ENCODE assay signal across 8 mouse cellular contexts in the genomic region with DNA sequence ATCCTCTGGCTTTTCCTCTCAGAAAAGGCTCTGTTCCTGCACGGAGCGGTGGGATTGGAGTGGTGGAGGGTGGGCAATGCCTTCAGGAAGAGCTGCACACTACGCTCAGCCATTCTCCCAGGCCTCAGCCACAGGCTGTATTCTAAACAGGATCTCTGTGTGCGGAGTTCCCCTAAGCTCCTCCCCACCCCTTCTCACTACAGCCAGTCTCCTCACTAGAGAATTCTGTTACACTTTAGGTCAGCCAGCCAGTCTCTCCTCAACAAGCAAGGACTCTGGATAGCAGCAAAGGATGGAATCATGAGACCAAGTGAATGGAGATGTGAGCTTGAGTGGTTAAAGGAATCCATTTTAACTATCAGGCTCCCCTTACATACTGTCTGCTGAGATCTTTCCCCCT. TPM values are rescaled to one million over a fixed set of nuclear protein-coding genes. Genes with fewer than 3 reads are reported as not detected.
DNase-seq lines count a peak whose midpoint lies in the region; ATAC-seq and TF ChIP-seq lines count a peak whose summit lies in the region.

No protein-coding gene starts in this region.

- intact Hi-C loops in heart, postnatal 14 days (cut with DNase I): no loop called here
- intact Hi-C loops in left cerebral cortex, postnatal 10 days (cut with DNase I): no loop called here

- no peaks in the 10 kb centered on the region for H3K9me3 ChIP-seq in heart, embryonic 13.5 days
- no peaks in the 10 kb centered on the region for H3K9me3 ChIP-seq in liver, postnatal 0 days (ENCODE audit: low read length)

- TF ChIP-seq EP300 in liver, postnatal 0 days (IDR thresholded peaks at IDR 0.05; ENCODE audit: low read depth): no peak

- H3K27me3 ChIP-seq in cerebellum, adult 2 months (ENCODE audit: control insufficient read depth, insufficient read depth, low read length): no peaks in the 10 kb centered on the region
- H3K27me3 ChIP-seq in heart, embryonic 13.5 days (replicated peaks): no peaks in the 10 kb centered on the region
- H3K27me3 ChIP-seq in liver, postnatal 0 days (ENCODE audit: insufficient read depth, low read length): peaks cover 16% of the 10 kb centered on the region

- 8% methylated on average over 4 of the region's 4 CpGs for WGBS in cerebellum, adult 2 months
- WGBS in heart, embryonic 13.5 days: 12% methylated on average over 4 of the region's 4 CpGs
- 25% methylated on average over 4 of the region's 4 CpGs for WGBS in liver, postnatal 0 days (ENCODE audit: insufficient replicate concordance)

- peak; percentile 56 for ATAC-seq in heart, embryonic 13.5 days (ENCODE audit: extremely low read depth, insufficient number of reproducible peaks, low FRiP score, low TSS enrichment)
- ATAC-seq in liver, postnatal 0 days: peak; percentile 37

- H3K9ac ChIP-seq in heart, embryonic 13.5 days: peak overlapping the region; percentile 91
- peak overlapping the region; percentile 78 for H3K9ac ChIP-seq in liver, postnatal 0 days (replicated peaks)

- H3K4me3 ChIP-seq in cerebellum, adult 2 months (replicated peaks; ENCODE audit: insufficient read depth, low read depth, low read length): peak overlapping the region; percentile 66
- H3K4me3 ChIP-seq in heart, embryonic 13.5 days: peak overlapping the region; percentile 81
- peak overlapping the region; percentile 67 for H3K4me3 ChIP-seq in liver, postnatal 0 days (ENCODE audit: low read depth, low read length)

- H3K36me3 ChIP-seq in heart, embryonic 13.5 days: peaks cover 6% of the 10 kb centered on the region; the same call in 1 of the 2 replicates
- H3K36me3 ChIP-seq in liver, postnatal 0 days (replicated peaks; ENCODE audit: insufficient read depth, low read length): peaks cover 5% of the 10 kb centered on the region; the same call in 1 of the 2 replicates

- peak; percentile 57 to 67 for DNase-seq in heart, adult 18-20 months
- no peak for DNase-seq in heart, postnatal 14 days
- DNase-seq in cerebellum, adult 2 months: peak; percentile 66 to 77
- DNase-seq in liver, postnatal 0 days: no peak
- DNase-seq in urinary bladder, adult 18-20 months (ENCODE audit: low spot score in 2 of 2): no peak
- DNase-seq in adrenal gland, postnatal 14 days: no peak
- no peak for DNase-seq in left cerebral cortex, postnatal 10 days (ENCODE audit: extremely low spot score in 1 of 2, low spot score in 2 of 2)

- peak; percentile 59; the same call in 1 of the 2 replicates for TF ChIP-seq POLR2A in cerebellum, adult 2 months (IDR thresholded peaks at IDR 0.05; ENCODE audit: borderline replicate concordance, insufficient read depth, low read length)

- peak overlapping the region; percentile 87; the same call in 1 of the 2 replicates for H3K27ac ChIP-seq in cerebellum, adult 2 months (ENCODE audit: insufficient read depth, low read length)
- peak overlapping the region; percentile 77 for H3K27ac ChIP-seq in heart, embryonic 13.5 days (replicated peaks)
- H3K27ac ChIP-seq in liver, postnatal 0 days (ENCODE audit: low read depth): peak overlapping the region; percentile 87

- H3K4me1 ChIP-seq in cerebellum, adult 2 months (ENCODE audit: control insufficient read depth, insufficient read depth, low read length): peaks cover 32% of the 10 kb centered on the region
- H3K4me1 ChIP-seq in heart, embryonic 13.5 days: peaks cover 67% of the 10 kb centered on the region
- peaks cover 35% of the 10 kb centered on the region for H3K4me1 ChIP-seq in liver, postnatal 0 days (ENCODE audit: insufficient read depth)

- peak overlapping the region; percentile 92 for H3K4me2 ChIP-seq in heart, embryonic 13.5 days
- H3K4me2 ChIP-seq in liver, postnatal 0 days (ENCODE audit: low read depth, low read length): peak overlapping the region; percentile 90

- TF ChIP-seq CTCF in cerebellum, adult 2 months (IDR thresholded peaks at IDR 0.05; ENCODE audit: borderline replicate concordance, insufficient read depth, low read depth, low read length): no peak
- TF ChIP-seq CTCF in liver, postnatal 0 days (IDR thresholded peaks at IDR 0.05; ENCODE audit: low read depth): no peak

RNA-seq across cellular contexts. Expression of gene Tmcc2, which starts 3.1 kb away (rescaled TPM):
- total RNA-seq in heart, adult 18-20 months (2021): 10 to 100 TPM; 25.0 to 26.0 TPM
- total RNA-seq in heart, postnatal 14 days (2021): 10 to 100 TPM; 14.8 to 15.4 TPM
- 150 and 157 TPM in 2 replicates for polyA plus RNA-seq in cerebellum, adult 2 months (2012; rRNA removed)
- 31.5 and 35.8 TPM in 2 replicates for polyA plus RNA-seq in heart, embryonic 13.5 days (2015; fragmentation: Nextera tagmentation; extraction: Ambion mirVana)
- 154 TPM in 2 replicates for polyA plus RNA-seq in liver, postnatal 0 days (2015; fragmentation: Nextera tagmentation; extraction: Ambion mirVana)
- 12.1 and 26.9 TPM in 2 replicates for total RNA-seq in adrenal gland, postnatal 14 days (2021)
- total RNA-seq in left cerebral cortex, postnatal 10 days (2021): 100 to 1,000 TPM; 141 to 143 TPM

RNA-seq across cellular contexts. Expression of gene Dstyk, which starts 29.4 kb away (rescaled TPM):
- 10 to 100 TPM; 15.2 to 15.3 TPM for total RNA-seq in heart, adult 18-20 months (2021)
- 10 to 100 TPM; 17.7 to 19.0 TPM for total RNA-seq in heart, postnatal 14 days (2021)
- 32.6 and 36.5 TPM in 2 replicates for polyA plus RNA-seq in cerebellum, adult 2 months (2012; rRNA removed)
- polyA plus RNA-seq in heart, embryonic 13.5 days (2015; fragmentation: Nextera tagmentation; extraction: Ambion mirVana): 8.5 and 9.1 TPM in 2 replicates
- polyA plus RNA-seq in liver, postnatal 0 days (2015; fragmentation: Nextera tagmentation; extraction: Ambion mirVana): 2.3 and 2.9 TPM in 2 replicates
- total RNA-seq in adrenal gland, postnatal 14 days (2021): 20.1 and 23.2 TPM in 2 replicates
- 10 to 100 TPM; 27.2 to 28.4 TPM for total RNA-seq in left cerebral cortex, postnatal 10 days (2021)

Comparison
In these comparisons a context has a peak if more than half of its experiments do, and no peak if none do; other contexts are left out.
1. DNase-seq: peak in heart, adult 18-20 months (2 of 2) and cerebellum, adult 2 months (2 of 2); none in heart, postnatal 14 days (0 of 2), liver, postnatal 0 days (single experiment), urinary bladder, adult 18-20 months (0 of 2), adrenal gland, postnatal 14 days (single experiment) and left cerebral cortex, postnatal 10 days (0 of 2).
2. Peak in every context shown above with its lines, with median percentiles within 50 percentile points of each other: H3K27ac ChIP-seq and H3K4me3 ChIP-seq.